Mouse (Mus musculus): Measurements from ENCODE around the gene Fdxacb1. TPM values are rescaled to one million over a fixed set of nuclear protein-coding genes. Genes with fewer than 3 reads are reported as not detected.

Gene Fdxacb1
- total RNA-seq, 1 experiment from 2014 or later = 16.5 TPM

Other genes starting within 250 kb of the Fdxacb1 start
- 81.1 to 126 TPM (median 108 TPM) in 3 replicates for gene Pts, start 239.5 kb upstream of the Fdxacb1 start, total RNA-seq (2017)
- gene Il18, start 213.4 kb upstream of the Fdxacb1 start, total RNA-seq (2017) = 8.6 to 26.9 TPM (median 10.2 TPM) in 3 replicates
- 1.1 to 1.9 TPM (median 1.5 TPM) in 3 replicates for gene Bco2, start 213.1 kb upstream of the Fdxacb1 start, total RNA-seq (2017)
- not detected in 3 replicates for gene Tex12, start 206.9 kb upstream of the Fdxacb1 start, total RNA-seq (2017)
- 89.9 to 129 TPM (median 106 TPM) in 3 replicates for gene Sdhd, start 164.4 kb upstream of the Fdxacb1 start, total RNA-seq (2017)
- 95.8 to 107 TPM (median 98.7 TPM) in 3 replicates for gene Timm8b, start 164.3 kb upstream of the Fdxacb1 start, total RNA-seq (2017)
- 2.2 TPM in 1 of 3 replicates, not detected in the others for gene Pih1d2, start 150.9 kb upstream of the Fdxacb1 start, total RNA-seq (2017)
- 22.0 to 44.9 TPM (median 38.8 TPM) in 3 replicates for gene Nkapd1, start 150.8 kb upstream of the Fdxacb1 start, total RNA-seq (2017)
- gene Dlat, start 108.5 kb upstream of the Fdxacb1 start, total RNA-seq (2017) = 19.0 to 26.5 TPM (median 26.5 TPM) in 3 replicates
- gene Dixdc1, start 28.7 kb upstream of the Fdxacb1 start, total RNA-seq (2017) = 0.39 to 0.57 TPM in 2 of 3 replicates, not detected in the other
- not detected in 3 replicates for gene 2310030G06Rik, start 21.7 kb upstream of the Fdxacb1 start, total RNA-seq (2017)
- not detected in 3 replicates for gene Cryab, start 16.9 kb upstream of the Fdxacb1 start, total RNA-seq (2017)
- not detected in 3 replicates for gene Hspb2, start 15.9 kb upstream of the Fdxacb1 start, total RNA-seq (2017)
- gene Alg9, start 6.8 kb downstream of the Fdxacb1 start, total RNA-seq (2017) = 10.3 to 16.5 TPM (median 11.1 TPM) in 3 replicates
- gene 1110032A03Rik, start 7.3 kb downstream of the Fdxacb1 start, total RNA-seq (2017) = 13.2 to 26.7 TPM (median 16.7 TPM) in 3 replicates
- gene Ppp2r1b, start 77.1 kb downstream of the Fdxacb1 start, total RNA-seq (2017) = 19.3 to 41.0 TPM (median 25.7 TPM) in 3 replicates
- 15.6 to 35.3 TPM (median 18.4 TPM) in 3 replicates for gene Sik2, start 240.8 kb downstream of the Fdxacb1 start, total RNA-seq (2017)